Mouse (Mus musculus): ENCODE data around the gene Lck.
A peak's percentile ranks its signal among the peaks of the same experiment; 100 is the strongest.

Gene Lck

GRCm38 (mm10) chr4:129573430-129573829, at the start of gene Lck:
TSS of gene Lck (minus strand) at chr4:129573641.
- no peak for DNase-seq

GRCm38 (mm10) chr4:129622803-129623535, 49.5 kb upstream of the Lck start:
- peak; percentile 68 for DNase-seq

DNA sequence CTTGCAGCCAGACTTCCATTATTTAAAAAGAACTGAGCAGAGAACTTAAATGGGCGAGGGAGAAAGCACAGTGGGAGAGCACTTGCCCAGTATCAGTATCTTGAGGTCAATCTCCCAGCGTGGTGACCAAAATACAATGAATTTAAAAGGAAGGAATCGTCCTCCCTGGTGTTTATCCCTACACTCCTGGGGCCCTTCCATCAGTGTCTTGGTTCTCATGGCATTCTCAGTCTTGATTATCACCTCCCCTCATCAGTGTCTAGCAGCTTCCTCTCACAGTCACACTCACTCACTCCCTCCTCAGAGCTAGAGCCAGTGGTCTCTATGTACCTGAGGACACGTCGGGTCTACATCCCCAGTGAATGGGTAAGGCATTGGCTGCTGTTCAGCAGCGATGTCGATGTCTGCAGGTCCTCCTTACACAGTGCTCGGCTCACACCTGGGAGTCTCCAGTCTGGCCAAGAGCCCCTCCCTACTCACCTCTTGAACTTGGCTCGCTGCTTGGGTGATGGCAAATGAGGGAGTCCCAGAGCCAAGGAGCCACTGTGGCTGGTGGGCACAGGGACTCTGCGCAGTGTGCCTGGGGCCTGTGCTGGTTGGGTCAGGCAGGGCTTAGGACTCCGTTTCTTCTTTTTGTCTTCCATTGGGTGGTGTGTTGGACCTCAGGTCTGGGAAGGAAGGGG, 48.8 kb upstream of the Lck start:
- DNase-seq: peak; percentile 67

- DNase-seq: peak; percentile 91
Measured at GRCm38 (mm10) chr4:129621283-129621841, 47.9 kb upstream of the Lck start.

DNA sequence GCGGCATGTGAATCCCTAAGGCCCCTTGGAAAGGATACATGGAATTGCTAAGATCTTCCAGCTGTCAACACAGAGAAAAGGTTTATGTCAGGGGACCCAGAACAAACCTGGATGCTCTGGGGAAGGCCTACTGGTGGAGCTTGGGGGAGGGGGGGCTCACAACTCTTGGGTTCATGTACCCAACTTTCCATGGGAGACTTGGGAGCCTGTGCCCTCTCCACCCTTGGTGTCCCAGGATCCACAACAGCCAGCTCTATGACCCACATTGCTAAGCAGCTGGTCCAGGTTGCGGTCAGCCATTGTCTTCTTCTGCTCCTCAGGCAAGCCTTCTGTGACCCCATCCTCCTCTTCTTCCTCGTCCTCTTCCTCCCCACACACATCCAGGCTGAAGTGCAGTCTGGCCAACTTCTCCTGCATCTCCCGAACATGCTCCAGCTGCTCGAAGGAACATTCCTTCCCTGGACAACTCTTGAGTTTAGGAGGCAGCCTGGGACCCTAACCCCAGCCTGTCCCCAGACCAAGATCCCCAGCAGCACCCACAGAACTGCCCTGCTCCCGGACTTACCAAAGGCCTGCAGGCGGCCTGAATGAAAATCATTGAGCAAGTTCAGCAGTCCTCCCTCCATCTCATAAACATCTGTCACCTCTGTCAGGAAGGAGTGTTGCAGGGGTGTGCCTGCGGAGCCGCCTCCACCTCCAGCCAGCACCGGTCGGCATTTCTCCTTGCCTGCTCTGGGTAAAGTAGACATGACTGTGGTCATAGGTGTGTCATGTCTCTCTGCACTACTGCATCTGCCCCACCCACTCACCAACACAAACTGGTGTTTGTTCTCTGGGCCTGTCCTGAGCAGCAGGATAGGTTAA, 47.2 kb upstream of the Lck start:
- peak; percentile 63 for DNase-seq

DNA sequence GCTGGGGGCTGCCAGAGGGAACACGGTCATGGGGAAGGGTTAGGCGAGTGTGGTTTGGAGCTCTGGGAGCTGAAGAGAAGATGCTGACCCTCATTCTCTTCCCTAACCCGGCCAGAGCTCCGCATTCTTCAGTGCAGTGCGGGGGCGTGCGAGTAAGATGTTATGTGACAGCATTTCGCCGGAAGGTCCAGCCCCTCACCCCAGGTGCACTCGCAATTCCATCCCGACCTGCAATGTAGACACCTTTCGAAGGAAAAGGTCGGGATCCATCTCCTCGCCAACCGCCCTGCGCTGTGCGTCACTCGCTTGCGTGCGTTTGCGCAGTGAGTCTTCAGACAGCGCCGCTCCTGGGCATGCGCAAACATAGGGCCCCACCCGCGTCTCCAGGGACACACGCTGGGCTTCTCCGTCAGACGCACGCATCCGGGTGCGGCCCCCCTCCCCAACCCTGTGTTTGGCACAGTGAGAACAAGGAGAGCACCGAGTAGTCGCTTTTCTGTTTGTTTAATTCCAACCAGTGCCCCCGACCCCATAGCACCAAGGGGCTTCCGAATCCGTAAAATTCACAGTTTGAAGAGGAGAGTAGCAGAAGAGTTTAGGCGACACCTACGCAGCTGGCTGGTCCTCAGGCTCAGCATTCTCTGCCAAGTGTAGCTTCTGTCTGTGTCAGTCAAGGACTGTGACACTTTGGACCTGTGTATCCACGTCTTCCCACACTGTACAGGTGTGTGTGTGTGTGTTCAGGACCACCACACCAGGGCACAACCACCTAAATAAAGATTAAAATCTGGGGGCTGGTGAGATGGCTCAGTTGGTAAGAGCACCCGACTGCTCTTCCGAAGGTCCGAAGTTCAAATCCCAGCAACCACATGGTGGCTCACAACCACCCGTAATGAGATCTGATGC, 45.6 kb upstream of the Lck start, which contains the start of gene Iqcc:
Gene Iqcc, minus strand, starts transcription at position 314 of the 906 bp plus-strand sequence.
- DNase-seq: peak; percentile 95

GRCm38 (mm10) chr4:129618031-129618430, 44.6 kb upstream of the Lck start:
- no peak for DNase-seq

GRCm38 (mm10) chr4:129617121-129617641, 43.7 kb upstream of the Lck start:
- peak; percentile 48 for DNase-seq

- DNase-seq: no peak
Measured at GRCm38 (mm10) chr4:129616631-129617030, 43.2 kb upstream of the Lck start.

DNA sequence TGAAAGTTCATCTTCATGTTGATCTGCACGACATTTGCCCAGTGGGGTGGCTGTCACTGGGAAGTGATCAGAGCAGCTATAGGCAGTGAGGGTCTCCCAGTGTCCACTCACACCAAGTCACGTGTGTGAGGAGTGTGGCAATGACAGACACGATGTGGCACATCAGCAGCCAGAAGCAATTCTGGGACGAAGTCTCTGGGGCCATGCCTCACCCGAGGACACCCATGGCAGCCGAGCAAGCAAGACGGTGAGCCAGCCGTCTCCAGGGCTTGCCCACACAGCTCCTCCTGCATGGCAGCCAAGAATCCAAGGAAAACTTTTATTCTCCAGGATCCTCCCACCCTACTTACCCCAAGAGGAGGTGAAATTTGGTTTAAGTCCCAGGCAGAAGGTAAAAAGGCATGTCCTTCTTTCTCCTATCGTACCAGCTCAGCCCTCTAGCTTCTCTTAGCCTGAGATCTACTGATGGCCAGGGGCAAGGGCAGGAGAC, 42.4 kb upstream of the Lck start:
- no peak for DNase-seq

DNA sequence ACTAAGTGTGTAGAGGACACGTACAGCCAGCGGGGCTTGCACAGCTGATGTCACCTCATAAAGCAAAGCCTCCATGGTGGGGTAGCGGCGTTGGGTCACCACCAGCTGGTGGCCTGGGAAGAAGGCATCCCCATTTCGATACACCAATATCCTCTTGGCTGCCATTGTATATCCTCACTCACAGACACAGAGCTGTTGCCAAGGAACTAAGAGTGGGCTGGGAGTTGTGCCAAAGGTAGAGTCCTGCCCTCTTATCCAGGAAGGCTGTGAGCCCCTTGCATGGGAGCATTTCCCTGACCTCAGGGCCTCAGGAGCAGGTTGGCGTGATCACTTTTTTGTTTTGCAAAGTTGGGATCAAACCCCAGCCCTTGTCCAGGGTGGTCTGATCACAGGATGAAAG, 40.7 kb upstream of the Lck start, which contains the start of gene Dcdc2b:
Gene Dcdc2b, minus strand, starts transcription at position 165 of the 400 bp plus-strand sequence.
- DNase-seq: no peak

DNA sequence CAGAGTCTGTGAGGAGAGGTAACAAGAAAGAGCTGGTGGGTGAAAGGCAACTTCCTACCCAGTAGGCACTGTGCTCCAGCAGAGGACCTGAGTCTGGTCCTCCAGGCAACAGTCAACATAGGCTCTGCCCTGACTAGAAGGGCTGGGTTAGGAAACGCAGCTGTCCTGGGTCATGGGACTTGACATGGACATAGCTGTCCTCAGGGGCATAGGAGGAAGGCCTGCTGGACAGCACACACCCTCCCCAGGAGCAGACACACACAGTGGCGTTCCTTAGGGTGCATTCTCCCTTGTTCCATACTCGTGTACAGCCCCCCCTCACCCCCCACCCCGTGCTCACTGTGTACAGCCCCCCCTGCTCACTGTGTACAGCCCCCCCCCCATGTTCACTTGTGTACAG, 37.0 kb upstream of the Lck start:
- DNase-seq: no peak

DNA sequence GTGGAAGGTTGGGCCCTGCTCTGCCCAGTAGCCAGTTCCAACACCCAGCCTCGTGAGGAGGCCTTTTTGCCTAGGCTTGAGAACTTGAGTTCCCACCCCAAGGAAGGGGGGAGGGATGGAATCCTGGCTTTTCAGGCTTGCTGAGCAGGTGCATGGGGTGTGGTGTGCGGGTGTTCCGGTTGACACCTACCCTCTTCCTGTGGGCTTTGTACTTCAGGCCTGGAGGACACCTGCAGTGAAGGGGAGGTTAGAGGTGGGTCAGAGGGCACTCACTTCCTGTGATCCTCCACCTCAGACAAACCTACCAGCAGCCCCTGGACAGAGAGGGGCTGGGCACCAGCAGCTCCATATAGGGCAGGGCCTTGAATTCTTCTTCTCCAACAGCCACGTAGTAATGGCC, 36.6 kb upstream of the Lck start:
- DNase-seq: no peak

- no peak for DNase-seq
Measured at GRCm38 (mm10) chr4:129609139-129609631, 35.7 kb upstream of the Lck start.

GRCm38 (mm10) chr4:129608426-129609025, 35.1 kb upstream of the Lck start:
- peak; percentile 86 for DNase-seq

DNA sequence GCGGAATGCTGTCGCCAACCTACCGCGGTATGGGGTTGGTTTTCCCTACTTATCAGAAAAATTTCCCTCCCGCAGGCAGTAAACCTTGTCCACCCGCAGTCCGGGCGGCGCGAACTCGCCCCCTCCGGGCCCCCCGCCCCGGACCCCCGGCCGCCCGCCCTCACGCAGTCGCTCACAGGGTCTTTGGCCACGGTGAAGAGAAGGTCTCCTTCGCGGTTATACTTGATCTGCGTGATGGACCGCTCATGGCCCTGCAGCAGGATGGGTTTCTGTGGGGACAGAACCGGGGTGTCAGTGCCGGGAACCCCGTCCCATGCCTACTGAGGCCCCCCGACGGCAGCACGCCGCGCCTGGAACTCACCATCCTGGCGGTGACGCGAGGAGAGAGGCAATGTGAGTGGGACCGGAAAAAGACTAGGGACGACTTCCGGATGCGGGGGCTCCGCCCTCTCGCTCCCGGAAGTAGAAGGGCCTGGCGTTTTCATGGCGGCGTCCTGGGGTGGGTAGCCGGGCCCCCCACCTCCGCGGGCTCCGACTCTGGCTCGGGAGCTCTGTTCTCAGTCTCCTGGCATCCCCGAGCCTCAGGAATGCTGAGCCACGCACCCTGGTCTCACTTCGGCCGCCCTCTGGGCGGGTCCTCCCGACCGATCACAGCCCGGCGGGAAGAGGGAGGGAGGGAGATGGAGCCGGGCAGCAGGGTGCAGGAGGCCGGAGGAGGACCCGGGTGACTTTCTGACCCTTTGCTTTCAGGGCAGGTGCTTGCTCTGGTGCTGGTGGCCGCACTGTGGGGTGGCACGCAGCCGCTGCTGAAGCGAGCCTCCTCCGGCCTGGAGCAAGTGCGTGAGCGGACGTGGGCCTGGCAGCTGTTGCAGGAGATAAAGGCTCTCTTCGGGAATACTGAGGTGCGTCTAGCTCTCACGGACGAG, 27.1 kb upstream of the Lck start, which contains the start of the genes Eif3i and Tmem234:
Gene Eif3i, minus strand, starts transcription at position 416 of the 926 bp plus-strand sequence.
Gene Tmem234, plus strand, starts transcription at position 436 of the 926 bp plus-strand sequence.
- DNase-seq: peak; percentile 73

DNA sequence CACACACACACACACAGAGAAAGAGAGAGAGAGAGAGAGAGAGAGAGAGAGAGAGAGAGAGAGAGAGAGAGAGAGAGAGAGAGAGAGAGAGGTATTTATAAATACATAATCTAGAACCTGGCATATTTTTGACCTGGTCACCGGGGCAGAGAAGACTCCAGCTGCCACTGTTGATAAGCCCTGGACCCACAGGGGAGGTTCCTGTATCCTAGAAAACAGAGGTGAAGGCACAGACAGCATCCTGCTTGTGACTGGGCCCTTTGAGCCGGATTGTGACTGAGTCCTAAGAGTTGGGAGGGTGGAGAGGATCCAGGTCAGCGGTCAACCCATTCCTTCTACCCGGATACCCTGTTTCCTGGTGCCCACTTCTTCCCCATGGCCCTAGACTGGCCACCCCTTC, 15.4 kb upstream of the Lck start:
- DNase-seq: no peak

DNA sequence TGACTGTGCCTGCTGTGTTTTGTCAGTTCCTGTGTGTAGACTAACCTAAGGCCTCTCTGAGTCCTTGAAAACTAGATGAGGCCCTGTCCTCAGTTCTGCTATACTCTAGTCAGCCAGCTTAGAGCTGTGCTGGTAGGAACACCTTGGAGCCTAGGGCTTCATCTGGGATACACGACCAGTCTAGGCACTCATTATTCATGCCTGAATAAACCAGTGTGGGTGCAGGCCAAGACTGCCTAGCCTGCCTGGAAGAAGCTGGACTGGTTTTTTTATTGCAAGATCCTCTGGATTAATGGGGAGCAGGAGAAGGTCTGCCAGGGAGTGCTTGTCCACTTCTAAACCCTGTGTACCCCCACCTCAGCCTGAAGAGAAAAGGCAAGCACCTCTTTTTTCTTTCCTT, 13.5 kb upstream of the Lck start:
- no peak for DNase-seq

GRCm38 (mm10) chr4:129585773-129586172, 12.3 kb upstream of the Lck start:
- no peak for DNase-seq
